Mouse (Mus musculus): ENCODE measurements around the gene Aasdh. TPM values are rescaled to one million over a fixed set of nuclear protein-coding genes. Genes with fewer than 3 reads are reported as not detected.

Gene Aasdh
- total and polyA plus RNA-seq, 3 experiments, result 20.7 to 26.5 TPM; not detected in 1

DNA sequence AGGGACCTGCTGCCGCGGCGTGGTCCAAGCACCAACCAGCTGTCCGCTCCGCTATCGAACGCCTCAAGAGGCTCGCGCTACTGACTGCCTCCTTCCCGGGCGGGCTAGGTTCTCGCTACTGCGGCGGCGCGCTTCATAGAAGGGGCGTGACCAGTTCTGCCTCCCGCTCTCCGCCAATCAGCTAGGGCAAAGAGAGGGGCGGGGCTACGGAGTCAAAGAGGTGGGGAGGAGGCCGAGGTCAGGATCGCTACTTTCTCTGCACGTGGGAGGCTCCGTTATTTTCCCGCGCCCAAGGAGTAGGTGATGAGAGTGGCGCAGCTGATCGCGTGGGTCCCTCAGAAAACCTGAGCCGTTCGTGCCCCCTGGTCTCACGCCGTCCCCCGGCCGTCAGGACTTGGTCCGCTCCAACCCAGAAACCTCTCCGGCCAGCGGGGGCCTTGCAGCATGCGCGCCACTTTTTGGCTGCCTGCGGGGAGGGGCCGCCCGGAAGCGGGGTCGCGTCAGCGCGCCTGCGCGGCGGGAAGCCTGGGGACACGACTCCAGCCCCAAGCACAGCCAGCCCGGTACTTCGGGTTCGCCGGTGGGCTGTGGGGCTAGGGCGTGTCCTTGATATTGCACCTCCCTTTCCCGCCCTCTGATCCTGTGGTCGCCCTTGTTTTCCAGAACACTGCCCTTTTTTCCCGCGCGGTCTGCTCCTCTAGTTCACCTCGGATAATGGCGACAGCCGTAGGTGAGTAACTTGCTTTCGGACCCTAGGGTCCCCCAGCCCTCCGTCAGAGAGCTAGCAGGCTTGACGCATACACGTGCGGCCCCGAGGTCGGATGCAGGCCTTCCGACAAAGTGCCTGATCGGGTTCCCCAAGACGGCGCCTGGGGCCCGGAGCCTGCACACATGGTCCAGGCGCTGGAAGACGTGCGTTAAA is 46.1 kb upstream of the Aasdh start, which contains the start of the genes Paics and Ppat:
Paics (plus strand) TSS at position 202 of the 922 bp plus-strand sequence.
Ppat (minus strand) TSS at position 473 of the 922 bp plus-strand sequence.
- Histone ChIP-seq H3K36me3 (ENCODE audit: control insufficient read depth in 1 of 2, insufficient read depth in 2 of 2, low read length in 2 of 2) (peaks cover 9 to 61% of the 10 kb centered on the region in 2 experiments), H3K4me1 (ENCODE audit: control insufficient read depth in 1 of 2, insufficient read depth in 2 of 2, low read length in 2 of 2) (peaks cover 22 to 39% of the 10 kb centered on the region in 2 experiments), H3K79me2 (ENCODE audit: control insufficient read depth, insufficient read depth, low read length, poor library complexity) (peaks cover 75% of the 10 kb centered on the region), H3K4me3 (ENCODE audit: control insufficient read depth in 1 of 2, insufficient read depth in 1 of 2, low read depth in 2 of 2, low read length in 2 of 2) (peak within 1 kb of the TSS; percentile 86 to 89), H3K9me3 (replicated peaks; ENCODE audit: insufficient read depth, low read length) (no peaks in the 10 kb centered on the region), H3K9ac (ENCODE audit: control insufficient read depth, low read depth, low read length, poor library complexity, severe bottlenecking) (peak within 1 kb of the TSS; percentile 90), H3K27me3 (ENCODE audit: control insufficient read depth in 1 of 2, insufficient read depth in 2 of 2, low read length in 2 of 2) (no peaks in the 10 kb centered on the region), H3K27ac (ENCODE audit: control insufficient read depth, low read depth, low read length) (peak within 1 kb of the TSS; percentile 79)
- peak; percentile 100 for DNase-seq (ENCODE audit: low read depth, low spot score)
- peak; percentile 98 for TF ChIP-seq MXI1 (IDR thresholded peaks at IDR 0.05; ENCODE audit: low read depth, low read length)
- TF ChIP-seq MEF2A (IDR thresholded peaks at IDR 0.05; ENCODE audit: extremely low read depth, insufficient replicate concordance, low read depth, low read length, poor library complexity, severe bottlenecking), result no peak
- no peak for TF ChIP-seq USF2 (IDR thresholded peaks at IDR 0.05; ENCODE audit: borderline replicate concordance in 1 of 2, insufficient read depth in 1 of 2, low read depth in 1 of 2, low read length in 2 of 2)
- no peak; the same call in 1 of the 2 replicates for TF ChIP-seq KAT2A (conservative IDR thresholded peaks at IDR 0.05; ENCODE audit: low read depth, low read length)
- no peak; the same call in 1 of the 2 replicates for TF ChIP-seq GATA1 (IDR thresholded peaks at IDR 0.05; ENCODE audit: low read depth, low read length)
- TF ChIP-seq ZC3H11A (IDR thresholded peaks at IDR 0.05; ENCODE audit: low read depth, low read length), result no peak
- no peak for TF ChIP-seq GABPA (IDR thresholded peaks at IDR 0.05; ENCODE audit: low read depth, low read length)
- TF ChIP-seq NRF1 (IDR thresholded peaks at IDR 0.05; ENCODE audit: insufficient read depth, low read depth, low read length, poor library complexity, severe bottlenecking), result peak; percentile 92
- no peak for TF ChIP-seq ZKSCAN1 (IDR thresholded peaks at IDR 0.05; ENCODE audit: low read depth, low read length)
- TF ChIP-seq JUND (IDR thresholded peaks at IDR 0.05; ENCODE audit: low read depth, low read length), result no peak
- TF ChIP-seq TBP (IDR thresholded peaks at IDR 0.05; ENCODE audit: low read depth, low read length), result peak; percentile 87; the same call in 1 of the 2 replicates
- TF ChIP-seq RCOR1 (IDR thresholded peaks at IDR 0.05; ENCODE audit: low read depth, low read length), result no peak
- TF ChIP-seq MYB (IDR thresholded peaks at IDR 0.05; ENCODE audit: low read depth, low read length), result no peak
- peak; percentile 98 for TF ChIP-seq NELFE (IDR thresholded peaks at IDR 0.05; ENCODE audit: low read depth, low read length)
- 0 out of 2 replicates have a peak, but pooled peaks have one; percentile 73 for TF ChIP-seq UBTF (IDR thresholded peaks at IDR 0.05; ENCODE audit: borderline replicate concordance, insufficient read depth, low read depth, low read length)
- TF ChIP-seq BHLHE40 (IDR thresholded peaks at IDR 0.05; ENCODE audit: borderline replicate concordance, low read depth, low read length), result peak; percentile 44; the same call in 1 of the 2 replicates
- no peak for TF ChIP-seq CHD1 (IDR thresholded peaks at IDR 0.05; ENCODE audit: low read depth, low read length)
- peak; percentile 97 for TF ChIP-seq SIN3A (IDR thresholded peaks at IDR 0.05; ENCODE audit: low read length)
- peak; percentile 55 for TF ChIP-seq ETS1 (IDR thresholded peaks at IDR 0.05; ENCODE audit: low read depth, low read length)
- TF ChIP-seq POLR2AphosphoS5 (IDR thresholded peaks at IDR 0.05; ENCODE audit: borderline replicate concordance, low read depth, low read length), result 0 out of 2 replicates have a peak, but pooled peaks have one; percentile 4
- peak; percentile 99 for TF ChIP-seq MAZ (IDR thresholded peaks at IDR 0.05; ENCODE audit: low read depth, low read length)
- TF ChIP-seq HCFC1 (IDR thresholded peaks at IDR 0.05; ENCODE audit: low read depth, low read length), result peak; percentile 88
- 0 out of 6 replicates have a peak, but pooled peaks of 1 of the 3 experiments have one; percentile 2 for TF ChIP-seq CTCF (IDR thresholded peaks at IDR 0.05 in 2 of 3, conservative IDR thresholded peaks at IDR 0.05 in 1 of 3; ENCODE audit: control insufficient read depth in 1 of 3, insufficient read depth in 1 of 3, low read depth in 2 of 3, low read length in 3 of 3, poor library complexity in 1 of 3, severe bottlenecking in 1 of 3)
- TF ChIP-seq POLR2AphosphoS2 (IDR thresholded peaks at IDR 0.05; ENCODE audit: low read length), result peak; percentile 95
- peak; percentile 58; the same call in 1 of the 2 replicates for TF ChIP-seq ZNF384 (IDR thresholded peaks at IDR 0.05; ENCODE audit: low read depth, low read length)
- peak; percentile 96 for TF ChIP-seq MYC (IDR thresholded peaks at IDR 0.05; ENCODE audit: low read depth, low read length)
- no peak for TF ChIP-seq MAFK (IDR thresholded peaks at IDR 0.05; ENCODE audit: borderline replicate concordance, low read depth, low read length)
- TF ChIP-seq MAX (IDR thresholded peaks at IDR 0.05; ENCODE audit: low read length), result peak; percentile 98
- TF ChIP-seq POLR2A (IDR thresholded peaks at IDR 0.05; ENCODE audit: control insufficient read depth in 1 of 2, insufficient read depth in 1 of 2, low read depth in 1 of 2, low read length in 2 of 2, poor library complexity in 1 of 2), result peak; percentile 95 to 99
- TF ChIP-seq SMC3 (IDR thresholded peaks at IDR 0.05; ENCODE audit: low read depth, low read length), result no peak
- TF ChIP-seq TCF12 (IDR thresholded peaks at IDR 0.05; ENCODE audit: low read depth, low read length), result peak; percentile 80
- peak; percentile 81 for TF ChIP-seq USF1 (IDR thresholded peaks at IDR 0.05; ENCODE audit: low read depth, low read length)
- peak; percentile 99 for TF ChIP-seq E2F4 (IDR thresholded peaks at IDR 0.05; ENCODE audit: borderline replicate concordance, low read depth, low read length)
- no peak for TF ChIP-seq TAL1 (IDR thresholded peaks at IDR 0.05; ENCODE audit: low read length)

Measured in MEL (cell line).